Mouse (Mus musculus) kidney, adult 2 months (tissue): ENCODE measurements at regions not wholly inside any gene's neighbourhood (a gene's known extent, or its start where the extent isn't known, plus 50 kb on each side); places are given as distances from the start of the nearest gene placed in this dataset.

Source experiments
- CTCF ChIP-seq: fragments of 200-500 bp; conservative IDR thresholded peaks from 2 replicates; pipeline ENCODE4 v1.5.1; 2011; ENCODE audit warnings: low read depth, mild to moderate bottlenecking, control low read depth, low read length, moderate library complexity, mixed read lengths; ENCODE audit not compliant: insufficient read depth, insufficient read length
- POLR2A ChIP-seq: fragments of 200-500 bp; IDR thresholded peaks from one replicate; pipeline ENCODE4 v1.6.1; 2011; ENCODE audit warnings: low read depth, low read length, control low read depth

DNA sequence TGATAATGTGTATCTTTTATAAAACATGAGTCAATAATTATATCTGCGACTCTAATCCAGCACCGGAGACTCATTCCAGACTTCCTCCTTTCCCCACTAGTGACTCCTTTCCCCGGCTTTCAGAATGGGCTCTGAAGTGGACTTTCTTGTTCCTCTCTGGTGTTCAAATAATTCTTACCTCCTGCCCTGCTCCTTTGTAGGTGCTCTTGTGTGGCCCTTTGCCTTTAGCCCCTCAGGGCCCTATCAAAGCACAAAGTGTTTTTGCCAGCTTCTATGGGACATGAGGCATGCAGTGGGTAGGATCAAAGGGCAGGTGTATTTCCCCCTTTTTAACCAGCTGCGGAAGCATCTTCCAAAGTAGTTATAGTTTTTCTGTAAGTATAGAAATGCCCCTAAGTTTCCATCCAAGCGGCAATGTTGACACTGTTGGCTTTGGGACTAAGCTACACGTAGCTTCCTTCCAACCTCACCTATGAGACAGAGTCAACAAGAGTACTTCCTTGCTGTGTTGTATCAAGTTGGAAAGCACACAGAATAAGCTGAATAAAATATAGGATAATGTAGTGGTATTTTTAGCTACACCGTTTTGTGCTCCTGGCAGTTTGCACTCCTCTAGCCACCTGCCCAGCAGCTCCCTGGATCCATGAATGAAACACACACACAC, 93.8 kb upstream of the Rapgef5 start:
- TF ChIP-seq POLR2A: no peak
- no peak for TF ChIP-seq CTCF
